Mouse (Mus musculus) liver, embryonic 16.5 days (tissue): ENCODE results near the gene Gm765. TPM values are rescaled to one million over a fixed set of nuclear protein-coding genes. Genes with fewer than 3 reads are reported as not detected.

Experiments
- ATAC-seq: fragments of 200-750 bp; cut with Nextera tagmentation; 2 replicates; pipeline ENCODE4 v1.8.0; 2017; ENCODE audit warnings: low read depth, mild to moderate bottlenecking, moderate number of reproducible peaks, moderate library complexity
- H3K27ac ChIP-seq: fragments of 300-500 bp; sonication (generic); 2 replicates; pipeline ENCODE4 v1.5.1; 2014; ENCODE audit warnings: mild to moderate bottlenecking, low read length
- H3K27me3 ChIP-seq: fragments of 300-500 bp; sonication (generic); 2 replicates; pipeline ENCODE4 v1.6.1; 2014; ENCODE audit warnings: low read depth, low read length, mixed read lengths; ENCODE audit not compliant: control insufficient read depth, insufficient read depth
- H3K36me3 ChIP-seq: fragments of 300-500 bp; sonication (generic); 2 replicates; pipeline ENCODE4 v1.6.1; 2014; ENCODE audit warnings: mild to moderate bottlenecking; ENCODE audit not compliant: control insufficient read depth, insufficient read depth
- H3K4me1 ChIP-seq: fragments of 300-500 bp; sonication (generic); 2 replicates; pipeline ENCODE4 v1.6.1; 2014; ENCODE audit warnings: low read depth, low read length, mixed read lengths; ENCODE audit not compliant: control insufficient read depth
- H3K4me2 ChIP-seq: fragments of 300-500 bp; sonication (generic); 2 replicates; pipeline ENCODE4 v1.6.1; 2014; ENCODE audit warnings: low read depth, low read length, mixed read lengths
- H3K4me3 ChIP-seq: fragments of 300-500 bp; sonication (generic); 2 replicates; pipeline ENCODE4 v1.5.1; 2014; ENCODE audit warnings: low read depth, mild to moderate bottlenecking, low read length
- H3K9ac ChIP-seq: fragments of 300-500 bp; sonication (generic); 2 replicates; pipeline ENCODE4 v1.6.1; 2014; ENCODE audit warnings: low read depth, low read length
- H3K9me3 ChIP-seq: fragments of 300-500 bp; sonication (generic); replicated peaks from 2 replicates; pipeline ENCODE4 v1.6.1; 2016; ENCODE audit warnings: low read length; ENCODE audit not compliant: control insufficient read depth
- WGBS: fragments of 180-500 bp; shearing (Covaris S2); extraction: QIAGEN DNeasy Blood & Tissue Kit; methylation state at CpG from one replicate; pipeline ENCODE4 v1.1.7; 2014; ENCODE audit not compliant: insufficient replicate concordance; 5-methylcytosine and 5-hydroxymethylcytosine counted together
- polyA plus RNA-seq: library from polyadenylated mRNA; unstranded; fragments of >200 nt; fragmentation: Nextera tagmentation; extraction: Ambion mirVana; gene quantifications from 2 replicates; pipeline ENCODE4 v1.2.1, GENCODE M21; 2015

Gm765 gene
- polyA plus RNA-seq, 1 experiment from 2014 or later, result not detected

DNA sequence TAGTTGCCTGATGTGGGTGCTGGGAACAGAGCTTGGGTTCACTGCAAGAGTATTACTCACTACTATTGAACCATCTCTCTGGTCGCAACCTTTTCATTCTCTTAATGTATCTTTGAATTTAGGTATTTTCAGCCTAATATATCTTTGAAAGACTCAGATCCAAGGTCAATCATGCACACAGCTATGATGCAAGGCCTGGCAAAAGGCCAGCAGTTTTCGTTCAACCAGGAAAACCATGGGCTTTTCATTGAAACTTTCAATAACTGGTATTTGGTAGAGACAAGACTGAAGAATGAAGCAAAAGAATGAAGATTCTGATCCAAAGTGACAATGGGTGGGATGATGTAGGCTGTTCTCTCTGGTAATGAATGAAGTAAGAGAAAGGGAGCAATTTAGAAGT lies 143.8 kb downstream of the Gm765 start:
- 57% methylated on average over 2 of the region's 2 CpGs for WGBS
- Histone ChIP-seq H3K36me3 (no peaks in the 10 kb centered on the region), H3K9ac (no peak overlapping the region), H3K4me3 (no peak overlapping the region), H3K27ac (no peak overlapping the region), H3K27me3 (no peaks in the 10 kb centered on the region), H3K4me1 (no peaks in the 10 kb centered on the region), H3K4me2 (no peak overlapping the region), H3K9me3 (no peaks in the 10 kb centered on the region)
- no peak for ATAC-seq

- Histone ChIP-seq H3K27me3 (no peaks in the 10 kb centered on the region), H3K4me2 (no peak overlapping the region), H3K9me3 (no peaks in the 10 kb centered on the region), H3K4me1 (no peaks in the 10 kb centered on the region), H3K27ac (no peak overlapping the region), H3K9ac (no peak overlapping the region), H3K4me3 (no peak overlapping the region), H3K36me3 (no peaks in the 10 kb centered on the region)
- no peak for ATAC-seq
- 63% methylated on average over 8 of the region's 8 CpGs for WGBS
These were observed 151.7 kb downstream of the Gm765 start for GRCm38 (mm10) chr6:98190745-98191442.
